Mouse (Mus musculus) erythroblast, embryonic 14.5 days (primary cell): Measurements from ENCODE around the gene Abcg2.
"Not testable (repeated sequence)": the region's sequence is repeated elsewhere in the genome, so short reads cannot be mapped to it uniquely, and the experiment has no call there.

ENCODE experiments used
- GATA1 ChIP-seq: IDR thresholded peaks from 2 replicates; pipeline ENCODE4 v1.6.1; 2012; ENCODE audit warnings: low read length, inconsistent platforms, mixed read lengths
- TAL1 ChIP-seq: IDR thresholded peaks from 3 replicates; pipeline ENCODE4 v1.6.1; 2012; ENCODE audit warnings: low read length, inconsistent platforms, mixed read lengths

DNA sequence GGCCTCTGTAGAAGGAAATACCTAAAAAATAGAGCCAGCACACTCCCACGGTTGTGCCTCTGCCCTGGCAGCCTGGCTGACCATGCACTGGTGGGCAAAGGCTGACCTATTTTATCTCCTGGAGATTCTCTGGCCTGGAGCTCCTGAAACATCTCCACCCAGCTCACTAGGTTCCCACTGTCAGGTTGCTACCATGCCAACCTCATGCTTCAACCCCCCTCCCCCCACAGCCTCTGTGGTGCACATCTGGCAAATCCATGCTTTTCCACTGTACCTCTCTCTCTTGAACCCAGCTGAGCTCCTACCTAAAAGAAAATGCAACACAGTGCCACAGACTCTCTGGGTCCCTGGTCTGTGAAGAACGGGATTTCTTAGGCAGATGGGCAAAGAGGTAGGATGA lies 39.4 kb upstream of the Abcg2 start:
- TF ChIP-seq TAL1, GATA1: not testable (repeated sequence)
